Mouse (Mus musculus) urinary bladder, postnatal 25 days (tissue): Measurements from ENCODE around the gene AI661453.
"Not testable (repeated sequence)": the region's sequence is repeated elsewhere in the genome, so short reads cannot be mapped to it uniquely, and the experiment has no call there.

Experiments
- DNase-seq: peaks from one replicate; pipeline ENCODE4 v3.0.0; 2022; ENCODE audit warnings: low spot score

The AI661453 gene

GRCm38 (mm10) chr17:47436156-47436906 lies at the start of gene AI661453:
Gene AI661453, plus strand, starts transcription at chr17:47436615.
- peak; percentile 69 for DNase-seq

- DNase-seq, result peak; percentile 60
These were observed 49.8 kb upstream of the AI661453 start for GRCm38 (mm10) chr17:47386649-47387048.

- peak; percentile 30 for DNase-seq
These were observed 42.1 kb upstream of the AI661453 start for GRCm38 (mm10) chr17:47394223-47394869.

GRCm38 (mm10) chr17:47395376-47395913 lies 41.0 kb upstream of the AI661453 start:
- peak; percentile 56 for DNase-seq

GRCm38 (mm10) chr17:47399091-47399490 lies 37.3 kb upstream of the AI661453 start:
- no peak for DNase-seq

- DNase-seq, result no peak
These were observed 36.0 kb upstream of the AI661453 start, which contains the start of gene Guca1a for GRCm38 (mm10) chr17:47400451-47400850. Gene Guca1a, minus strand, starts transcription at chr17:47400584.

- DNase-seq, result no peak
These were observed 28.5 kb upstream of the AI661453 start for GRCm38 (mm10) chr17:47407717-47408557.

GRCm38 (mm10) chr17:47408558-47408898 lies 27.9 kb upstream of the AI661453 start:
- DNase-seq, result peak; percentile 73

GRCm38 (mm10) chr17:47409897-47410861 lies 26.2 kb upstream of the AI661453 start:
- peak; percentile 19 for DNase-seq

- DNase-seq, result no peak
These were observed 16.2 kb upstream of the AI661453 start for GRCm38 (mm10) chr17:47420195-47420594.

GRCm38 (mm10) chr17:47421566-47421965 lies 14.8 kb upstream of the AI661453 start:
- DNase-seq, result no peak

GRCm38 (mm10) chr17:47422616-47423015 lies 13.8 kb upstream of the AI661453 start:
- not testable (repeated sequence) for DNase-seq

- DNase-seq, result no peak
These were observed 12.2 kb upstream of the AI661453 start for GRCm38 (mm10) chr17:47424186-47424585.

- no peak for DNase-seq
These were observed 9.1 kb upstream of the AI661453 start for GRCm38 (mm10) chr17:47427316-47427715.

- DNase-seq, result no peak
These were observed 7.5 kb upstream of the AI661453 start for GRCm38 (mm10) chr17:47428831-47429304.

GRCm38 (mm10) chr17:47430815-47431214 lies 5.6 kb upstream of the AI661453 start:
- no peak for DNase-seq

GRCm38 (mm10) chr17:47436907-47437547 lies 612 bp downstream of the AI661453 start, which contains the start of gene 1700001C19Rik:
Gene 1700001C19Rik, minus strand, starts transcription at chr17:47437376.
- no peak for DNase-seq

- no peak for DNase-seq
These were observed 2.2 kb downstream of the AI661453 start for GRCm38 (mm10) chr17:47438611-47439010.

GRCm38 (mm10) chr17:47439396-47440028 lies 3.1 kb downstream of the AI661453 start:
- DNase-seq, result no peak

- no peak for DNase-seq
These were observed 4.0 kb downstream of the AI661453 start for GRCm38 (mm10) chr17:47440359-47440890.
